Mouse (Mus musculus) brain, embryonic 14.5 days (tissue): ENCODE measurements around the gene Grasp. TPM values are rescaled to one million over a fixed set of nuclear protein-coding genes. Genes with fewer than 3 reads are reported as not detected.

ENCODE experiments used
- DNase-seq: peaks from one replicate; pipeline ENCODE4 v3.0.0-alpha.2; 2011; ENCODE audit warnings: low read depth
- CTCF ChIP-seq: fragments of 200-500 bp; IDR thresholded peaks from 2 replicates; pipeline ENCODE4 v1.5.1; 2012; ENCODE audit warnings: inconsistent platforms, mild to moderate bottlenecking, moderate library complexity, borderline replicate concordance; ENCODE audit not compliant: insufficient read depth, insufficient read length; ENCODE audit errors: extremely low read depth
- POLR2A ChIP-seq: fragments of 200-500 bp; IDR thresholded peaks from 2 replicates; pipeline ENCODE4 v1.6.1; 2012; ENCODE audit warnings: mild to moderate bottlenecking, inconsistent platforms, borderline replicate concordance; ENCODE audit not compliant: poor library complexity, insufficient read depth, insufficient read length, severe bottlenecking; ENCODE audit errors: extremely low read depth
- polyA plus RNA-seq: library from polyadenylated mRNA; depleted of rRNA; stranded (reverse); fragments of >200 nt; gene quantifications from 2 replicates; pipeline ENCODE4 v1.2.3, GENCODE M21; 2012; rRNA removed

Grasp gene
- polyA plus RNA-seq, 1 experiment, result 6.5 TPM

GRCm38 (mm10) chr15:101274380-101274779 lies 50.4 kb downstream of the Grasp start:
- no peak for DNase-seq
- TF ChIP-seq CTCF, result no peak
- no peak for TF ChIP-seq POLR2A

DNA sequence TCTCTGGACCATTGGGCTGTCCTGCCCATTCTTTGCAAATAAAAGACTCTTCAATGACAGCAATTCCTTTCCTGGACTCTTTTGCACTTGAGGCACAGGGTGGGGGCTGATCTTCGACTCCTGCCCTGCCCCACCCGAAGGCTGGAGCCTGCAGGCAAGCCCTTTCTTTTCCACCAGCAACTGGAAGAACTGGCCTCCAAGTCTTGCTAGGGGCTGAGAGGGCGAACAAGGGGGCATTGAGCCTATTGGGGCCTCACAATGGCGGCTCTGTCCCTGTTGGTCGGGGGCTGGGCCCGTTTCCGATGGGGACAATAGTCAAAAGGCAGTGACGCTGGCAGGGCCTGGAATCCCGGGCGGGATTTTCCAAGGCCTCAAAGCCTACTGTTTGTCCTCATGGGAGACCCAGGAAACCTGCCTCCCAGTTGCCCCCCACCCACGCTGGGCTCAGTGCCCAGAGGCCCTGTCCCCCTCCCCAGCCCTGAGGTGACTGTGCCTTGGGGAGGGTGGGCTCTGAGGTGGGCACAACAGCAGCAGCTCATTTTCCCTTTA lies 53.4 kb downstream of the Grasp start:
- DNase-seq, result peak; percentile 74
- TF ChIP-seq CTCF (no peak), POLR2A (no peak)

DNA sequence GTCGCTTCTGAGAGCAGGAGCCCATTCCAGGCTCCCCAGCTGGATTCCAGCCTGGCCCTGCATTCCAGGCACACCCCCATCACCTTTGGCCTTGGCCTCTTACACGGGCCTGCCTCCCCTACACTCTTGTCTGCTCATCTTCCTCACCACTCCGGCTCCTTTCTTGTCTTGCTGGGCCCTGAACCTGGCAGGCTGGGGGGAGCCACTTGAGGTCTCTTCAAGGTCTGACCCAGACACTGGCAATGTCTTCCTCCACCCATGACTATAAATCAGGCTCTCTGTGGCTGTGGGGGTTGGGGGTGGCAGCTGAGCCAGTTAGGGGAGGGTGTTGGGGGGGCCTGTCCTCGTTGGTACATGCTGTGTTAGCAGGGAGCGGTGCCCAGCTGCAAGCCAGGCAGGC lies 54.6 kb downstream of the Grasp start:
- TF ChIP-seq POLR2A (no peak), CTCF (no peak)
- no peak for DNase-seq

DNA sequence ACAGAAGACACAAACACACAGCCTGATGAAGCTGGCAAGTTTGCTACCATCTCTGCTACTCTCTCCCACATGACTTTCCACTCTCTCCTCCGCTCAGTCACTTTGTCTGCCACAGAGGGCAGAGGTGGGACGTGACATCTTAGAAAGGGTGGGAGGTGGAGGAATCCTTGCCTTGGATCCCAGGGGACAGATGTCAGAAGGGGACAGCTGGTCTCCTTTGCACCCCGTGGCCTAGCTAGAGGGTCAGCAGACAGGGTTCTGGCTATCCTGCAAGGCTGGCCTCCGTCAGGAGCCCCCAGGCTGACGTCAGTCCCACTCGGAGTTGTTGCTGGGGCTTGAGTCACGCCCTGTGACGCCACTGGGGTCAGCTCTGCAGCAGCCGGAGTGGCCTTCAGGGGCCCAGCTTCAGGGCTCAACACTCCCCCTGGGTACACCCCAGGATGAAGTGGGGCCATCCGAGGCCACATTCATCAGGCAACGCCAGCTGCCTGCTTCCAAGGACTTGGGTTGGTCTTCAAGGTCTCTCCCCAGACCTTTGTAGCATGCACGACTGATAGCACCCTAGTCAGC lies 55.5 kb downstream of the Grasp start:
- no peak for DNase-seq
- no peak for TF ChIP-seq POLR2A
- TF ChIP-seq CTCF, result no peak

Other genes starting within 250 kb of the Grasp start
- gene Gm47841, start 176.8 kb upstream of the Grasp start, polyA plus RNA-seq, result not detected in 2 replicates
- gene Fignl2, start 145.6 kb upstream of the Grasp start, polyA plus RNA-seq, result 1.5 and 2.1 TPM in 2 replicates
- gene Ankrd33, start 108.4 kb upstream of the Grasp start, polyA plus RNA-seq, result not detected in 2 replicates
- 8.5 and 11.6 TPM in 2 replicates for gene Acvrl1, start 95.7 kb upstream of the Grasp start, polyA plus RNA-seq
- 62.5 and 75.3 TPM in 2 replicates for gene Acvr1b, start 50.1 kb upstream of the Grasp start, polyA plus RNA-seq
- gene Nr4a1, start 30.1 kb downstream of the Grasp start, polyA plus RNA-seq, result 5.4 and 10.5 TPM in 2 replicates
- 58.9 and 75.1 TPM in 2 replicates for gene Atg101, start 60.1 kb downstream of the Grasp start, polyA plus RNA-seq
- 0.41 and 0.42 TPM in 2 replicates for gene 6030408B16Rik, start 69.0 kb downstream of the Grasp start, polyA plus RNA-seq
- 0.19 and 0.22 TPM in 2 replicates for gene Krt80, start 146.0 kb downstream of the Grasp start, polyA plus RNA-seq
- gene Krt7, start 186.9 kb downstream of the Grasp start, polyA plus RNA-seq, result 1.4 and 4.1 TPM in 2 replicates
- gene Krt87, start 214.6 kb downstream of the Grasp start, polyA plus RNA-seq, result 0.11 and 0.18 TPM in 2 replicates
- not detected in 2 replicates for gene Krt88, start 223.6 kb downstream of the Grasp start, polyA plus RNA-seq
- gene Krt81, start 239.6 kb downstream of the Grasp start, polyA plus RNA-seq, result not detected in 2 replicates
- 0.08 TPM in 1 of 2 replicates, not detected in the other for gene Krt86, start 249.3 kb downstream of the Grasp start, polyA plus RNA-seq